Mouse (Mus musculus): ENCODE measurements around the gene Alx3.

DNA sequence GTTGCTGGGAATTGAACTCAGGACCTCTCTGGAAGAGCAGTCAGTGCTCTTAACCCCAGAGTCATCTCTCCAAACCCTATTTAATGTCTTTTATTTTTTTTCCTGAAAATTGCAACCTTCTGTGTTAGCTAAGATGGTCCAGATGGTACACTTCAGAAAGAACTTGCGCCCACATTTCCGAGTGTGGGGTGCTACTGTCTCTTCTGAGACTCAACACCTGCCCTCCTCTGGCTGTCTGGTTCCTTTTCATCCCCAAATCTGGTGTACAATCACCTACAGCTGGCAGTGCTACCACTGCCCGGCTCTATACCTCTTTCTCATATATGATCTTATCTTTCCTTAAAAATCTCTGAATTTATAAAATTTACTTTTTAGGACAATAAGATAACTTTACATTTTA, 58.1 kb downstream of the Alx3 start:
- TF ChIP-seq EP300 (IDR thresholded peaks at IDR 0.05) (no peak), CTCF (IDR thresholded peaks at IDR 0.05) (no peak)

Measured in lung, postnatal 0 days (tissue).